Mouse (Mus musculus) layer of hippocampus, adult 2 months (tissue): Measurements from ENCODE around the gene Sirt5. TPM values are rescaled to one million over a fixed set of nuclear protein-coding genes. Genes with fewer than 3 reads are reported as not detected.

Experiments used
- DNase-seq, 2 experiments: peaks; one replicate each; pipeline ENCODE4 v3.0.0; 2022; ENCODE audit warnings: low spot score in 2 of 2
- H3K27ac ChIP-seq: fragments of 200-600 bp; 2 replicates; pipeline ENCODE4 v1.8.1; 2022
- H3K4me3 ChIP-seq: fragments of 200-600 bp; 2 replicates; pipeline ENCODE4 v1.8.1; 2022; ENCODE audit warnings: mild to moderate bottlenecking
- CTCF ChIP-seq: fragments of 200-600 bp; conservative IDR thresholded peaks from 2 replicates; pipeline ENCODE4 v1.8.1; 2022; ENCODE audit warnings: antibody characterized with exemption, mild to moderate bottlenecking, moderate library complexity
- total RNA-seq, 2 experiments: library from RNA; stranded (reverse); gene quantifications; 2 replicates each; pipeline ENCODE4 v1.2.3; 2021

Gene Sirt5
- total RNA-seq, 2 experiments from 2014 or later, result 16.3 to 21.7 TPM

- no peak for DNase-seq
- H3K27ac ChIP-seq, result no peak overlapping the region
- H3K4me3 ChIP-seq, result no peak overlapping the region
- no peak for TF ChIP-seq CTCF
Measured at GRCm38 (mm10) chr13:43350489-43351169, 14.7 kb upstream of the Sirt5 start.

- no peak for TF ChIP-seq CTCF
- DNase-seq, result no peak
- Histone ChIP-seq H3K27ac (no peak overlapping the region), H3K4me3 (no peak overlapping the region)
Measured at GRCm38 (mm10) chr13:43353356-43353755, 11.9 kb upstream of the Sirt5 start.

- TF ChIP-seq CTCF, result no peak
- no peak for DNase-seq
- H3K4me3 ChIP-seq, result no peak overlapping the region
- H3K27ac ChIP-seq, result no peak overlapping the region
Measured at GRCm38 (mm10) chr13:43354362-43354761, 10.9 kb upstream of the Sirt5 start.

GRCm38 (mm10) chr13:43356346-43357125 lies 8.8 kb upstream of the Sirt5 start:
- no peak for TF ChIP-seq CTCF
- Histone ChIP-seq H3K4me3 (no peak overlapping the region), H3K27ac (no peak overlapping the region)
- DNase-seq, result no peak

GRCm38 (mm10) chr13:43360534-43360933 lies 4.8 kb upstream of the Sirt5 start:
- H3K27ac ChIP-seq, result no peak overlapping the region
- TF ChIP-seq CTCF, result no peak

GRCm38 (mm10) chr13:43362353-43362752 lies 2.9 kb upstream of the Sirt5 start:
- no peak for TF ChIP-seq CTCF
- Histone ChIP-seq H3K4me3 (no peak overlapping the region), H3K27ac (no peak overlapping the region)
- no peak for DNase-seq

More at GRCm38 (mm10) chr13:43360534-43360933, 4.8 kb upstream of the Sirt5 start:
- H3K4me3 ChIP-seq, result no peak overlapping the region
- DNase-seq, result no peak

GRCm38 (mm10) chr13:43365825-43366184 lies 509 bp downstream of the Sirt5 start:
- TF ChIP-seq CTCF, result no peak
- Histone ChIP-seq H3K27ac (peak overlapping the region; percentile 84), H3K4me3 (peak overlapping the region; percentile 73)
- DNase-seq, result no peak

GRCm38 (mm10) chr13:43370063-43370462 lies 4.8 kb downstream of the Sirt5 start:
- TF ChIP-seq CTCF, result no peak

GRCm38 (mm10) chr13:43372892-43373291 lies 7.6 kb downstream of the Sirt5 start:
- H3K27ac ChIP-seq, result no peak overlapping the region
- DNase-seq, result no peak
- H3K4me3 ChIP-seq, result no peak overlapping the region
- TF ChIP-seq CTCF, result peak; percentile 43

More at GRCm38 (mm10) chr13:43370063-43370462, 4.8 kb downstream of the Sirt5 start:
- no peak overlapping the region for H3K4me3 ChIP-seq
- H3K27ac ChIP-seq, result no peak overlapping the region
- no peak for DNase-seq

- no peak for DNase-seq
- Histone ChIP-seq H3K27ac (no peak overlapping the region), H3K4me3 (no peak overlapping the region)
- TF ChIP-seq CTCF, result no peak
Measured at GRCm38 (mm10) chr13:43374205-43374604, 8.9 kb downstream of the Sirt5 start.

- no peak overlapping the region for H3K4me3 ChIP-seq
- TF ChIP-seq CTCF, result no peak
- no peak overlapping the region for H3K27ac ChIP-seq
- no peak for DNase-seq
Measured at GRCm38 (mm10) chr13:43374918-43375432, 9.7 kb downstream of the Sirt5 start.

- Histone ChIP-seq H3K4me3 (no peak overlapping the region), H3K27ac (no peak overlapping the region)
- no peak for DNase-seq
- TF ChIP-seq CTCF, result no peak
Measured at GRCm38 (mm10) chr13:43379989-43380388, 14.7 kb downstream of the Sirt5 start.

- TF ChIP-seq CTCF, result no peak
- DNase-seq, result no peak
- H3K4me3 ChIP-seq, result no peak overlapping the region
- H3K27ac ChIP-seq, result no peak overlapping the region
Measured at GRCm38 (mm10) chr13:43385321-43385720, 20.0 kb downstream of the Sirt5 start.

- H3K4me3 ChIP-seq, result peak overlapping the region; percentile 98
- no peak for TF ChIP-seq CTCF
- no peak for DNase-seq
- H3K27ac ChIP-seq, result peak overlapping the region; percentile 43; the same call in 1 of the 2 replicates
Measured at GRCm38 (mm10) chr13:43397700-43398296, 32.5 kb downstream of the Sirt5 start.
